Mouse (Mus musculus) olfactory bulb, adult 2 months (tissue): ENCODE measurements around the gene Car6. TPM values are rescaled to one million over a fixed set of nuclear protein-coding genes. Genes with fewer than 3 reads are reported as not detected.

ENCODE experiments used
- H3K27ac ChIP-seq: fragments of 200-500 bp; 2 replicates; pipeline ENCODE4 v1.5.1; 2012; ENCODE audit warnings: low read depth, low read length; ENCODE audit not compliant: insufficient read depth
- H3K4me1 ChIP-seq: fragments of 200-500 bp; 2 replicates; pipeline ENCODE4 v1.6.1; 2012; ENCODE audit warnings: low read length; ENCODE audit not compliant: control insufficient read depth, insufficient read depth
- H3K4me3 ChIP-seq: fragments of 200-500 bp; 2 replicates; pipeline ENCODE4 v1.5.1; 2012; ENCODE audit warnings: mild to moderate bottlenecking, low read depth, low read length, moderate library complexity; ENCODE audit not compliant: insufficient read depth
- CTCF ChIP-seq: fragments of 200-500 bp; IDR thresholded peaks from 2 replicates; pipeline ENCODE4 v1.5.1; 2012; ENCODE audit warnings: low read depth, mild to moderate bottlenecking, low read length, moderate library complexity; ENCODE audit not compliant: insufficient read depth
- POLR2A ChIP-seq: fragments of 200-500 bp; IDR thresholded peaks from 2 replicates; pipeline ENCODE4 v1.6.1; 2012; ENCODE audit warnings: mild to moderate bottlenecking, low read depth, low read length, moderate library complexity; ENCODE audit not compliant: insufficient read depth
- WGBS: fragments of 180-500 bp; shearing (Covaris S2); methylation state at CpG from one replicate; pipeline ENCODE4 v1.1.7; 2018; 5-methylcytosine and 5-hydroxymethylcytosine counted together
- polyA plus RNA-seq: library from polyadenylated mRNA; stranded (reverse); fragments of >200 nt; gene quantifications from 2 replicates; pipeline ENCODE4 v1.2.4, GENCODE M21; 2012; ENCODE audit warnings: low replicate concordance; ENCODE audit not compliant: missing spikeins, insufficient read depth, insufficient read length

The Car6 gene
- not detected in 2 replicates for polyA plus RNA-seq

DNA sequence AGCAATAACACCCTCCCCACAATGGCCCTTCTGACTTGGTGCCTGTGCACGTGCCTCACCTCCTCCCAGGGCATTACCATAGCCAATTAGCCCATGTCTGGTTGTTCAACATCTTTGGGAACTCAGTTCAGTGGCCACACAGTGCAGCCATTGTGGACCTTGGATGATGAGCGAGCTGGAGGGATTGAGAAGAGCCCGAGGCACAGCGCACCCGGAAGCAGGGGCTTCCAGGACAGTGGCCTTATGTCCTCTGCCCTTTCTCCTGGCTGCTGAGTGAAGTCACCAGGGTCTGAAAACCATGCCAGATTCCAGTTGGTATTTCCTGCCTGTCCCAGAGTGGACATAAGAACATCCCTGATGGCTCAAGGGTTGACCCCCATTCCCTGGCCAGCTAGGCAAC, at the start of gene Car6:
Gene Car6, minus strand, starts transcription at position 101 of the 400 bp plus-strand sequence.
- Histone ChIP-seq H3K27ac (no peak within 1 kb of the TSS), H3K4me3 (no peak within 1 kb of the TSS), H3K4me1 (no peaks in the 10 kb centered on the region)
- TF ChIP-seq CTCF (no peak), POLR2A (no peak)
- 63% methylated on average over 5 of the region's 5 CpGs for WGBS

DNA sequence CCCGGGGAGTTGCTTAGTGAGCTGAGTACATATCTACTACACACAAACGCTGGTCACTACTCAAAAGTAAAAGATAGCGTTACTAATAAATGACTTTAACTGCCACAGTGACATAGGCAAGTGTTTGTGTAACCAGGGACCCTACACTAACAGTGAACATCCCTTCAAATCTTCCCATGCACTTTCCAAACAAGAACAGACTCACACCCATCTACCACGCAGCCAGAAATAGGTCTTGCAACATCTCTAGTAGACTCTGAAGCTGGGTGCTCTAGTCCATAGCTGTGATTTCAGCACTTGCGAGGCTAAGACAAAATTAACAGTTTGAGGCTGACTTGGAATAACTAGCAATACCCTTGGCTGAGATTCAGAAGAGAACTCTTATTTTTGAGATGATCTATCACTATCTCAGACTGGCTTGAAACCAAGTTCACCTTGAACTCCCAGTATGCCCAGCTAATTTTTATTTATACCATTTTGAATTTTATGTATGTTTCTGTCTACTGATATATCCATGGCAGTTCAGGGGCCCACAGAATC, 48.7 kb upstream of the Car6 start:
- H3K4me1 ChIP-seq = peaks cover 23% of the 10 kb centered on the region
- no peak overlapping the region for H3K4me3 ChIP-seq
- 53% methylated on average over 5 of the region's 5 CpGs for WGBS
- no peak for TF ChIP-seq POLR2A
- no peak for TF ChIP-seq CTCF
- 0 out of 2 replicates have a peak overlapping the region, but pooled peaks have one; percentile 7 for H3K27ac ChIP-seq

DNA sequence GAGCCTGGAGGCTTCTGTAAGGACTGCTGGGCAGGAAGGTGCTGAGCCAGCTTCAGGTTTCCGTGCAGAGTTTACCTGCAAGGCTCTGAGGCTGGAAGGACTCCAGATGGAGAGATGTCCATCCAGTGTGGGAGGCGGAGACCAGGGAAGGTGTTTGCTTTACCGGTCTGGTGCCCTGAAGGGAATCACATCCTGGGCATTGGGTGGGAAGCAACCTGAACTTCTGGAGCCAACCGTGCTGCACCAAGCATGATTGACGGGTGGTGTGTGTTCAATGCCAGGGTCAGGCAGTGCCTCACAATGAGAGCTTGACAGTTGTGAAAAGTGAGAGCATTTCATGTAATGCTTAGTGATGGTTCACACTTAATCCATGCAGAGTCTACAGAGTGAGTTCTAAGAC, 47.8 kb upstream of the Car6 start:
- no peak overlapping the region for H3K4me3 ChIP-seq
- 70% methylated on average over 5 of the region's 5 CpGs for WGBS
- TF ChIP-seq POLR2A (no peak), CTCF (no peak)
- peaks cover 19% of the 10 kb centered on the region for H3K4me1 ChIP-seq
- H3K27ac ChIP-seq = no peak overlapping the region

DNA sequence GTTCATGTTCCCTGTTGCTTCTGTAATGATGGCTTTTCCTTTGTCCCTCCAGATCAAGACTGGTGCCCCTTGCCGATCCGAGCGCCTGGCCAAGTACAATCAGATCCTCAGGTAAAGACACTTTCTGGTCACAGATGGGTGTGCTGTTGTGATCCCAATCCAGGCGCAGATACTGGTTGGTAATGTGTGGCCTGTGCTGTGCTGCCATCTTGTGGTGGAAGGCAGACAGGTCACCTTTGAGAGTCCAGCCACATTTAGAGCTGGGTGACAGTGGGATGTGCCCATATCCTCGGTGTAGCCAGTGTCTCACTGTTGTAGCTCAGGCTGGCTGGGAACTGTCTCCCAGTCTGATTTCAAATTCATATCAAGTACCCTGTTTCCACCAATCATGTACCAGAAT, 46.9 kb upstream of the Car6 start:
- no peak overlapping the region for H3K27ac ChIP-seq
- H3K4me1 ChIP-seq = peaks cover 22% of the 10 kb centered on the region
- WGBS = 37% methylated on average over 5 of the region's 5 CpGs
- TF ChIP-seq CTCF (peak; percentile 68), POLR2A (no peak)
- no peak overlapping the region for H3K4me3 ChIP-seq

DNA sequence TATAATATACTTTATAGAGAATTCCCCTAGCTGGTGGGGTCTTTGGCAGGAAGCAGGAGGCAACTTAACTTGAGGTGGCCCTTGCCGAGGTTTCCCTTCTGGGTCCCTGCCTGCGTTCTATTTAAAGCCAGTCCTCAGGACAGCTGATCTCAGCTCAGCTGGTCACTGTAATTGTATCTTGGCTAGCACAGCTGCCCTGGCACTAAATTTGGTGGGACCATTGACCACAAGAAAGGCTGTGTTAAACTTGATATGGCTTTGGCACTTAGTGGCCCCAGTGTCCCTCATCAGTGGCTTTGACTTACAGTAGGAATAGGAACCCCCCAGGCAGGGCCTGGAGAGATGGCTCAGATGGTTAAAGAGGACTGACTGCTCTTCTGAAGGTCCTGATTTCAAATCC, 44.7 kb upstream of the Car6 start:
- Histone ChIP-seq H3K4me3 (no peak overlapping the region), H3K4me1 (peaks cover 35% of the 10 kb centered on the region), H3K27ac (no peak overlapping the region)
- 47% methylated on average over 2 of the region's 2 CpGs for WGBS
- TF ChIP-seq CTCF = no peak
- no peak for TF ChIP-seq POLR2A

DNA sequence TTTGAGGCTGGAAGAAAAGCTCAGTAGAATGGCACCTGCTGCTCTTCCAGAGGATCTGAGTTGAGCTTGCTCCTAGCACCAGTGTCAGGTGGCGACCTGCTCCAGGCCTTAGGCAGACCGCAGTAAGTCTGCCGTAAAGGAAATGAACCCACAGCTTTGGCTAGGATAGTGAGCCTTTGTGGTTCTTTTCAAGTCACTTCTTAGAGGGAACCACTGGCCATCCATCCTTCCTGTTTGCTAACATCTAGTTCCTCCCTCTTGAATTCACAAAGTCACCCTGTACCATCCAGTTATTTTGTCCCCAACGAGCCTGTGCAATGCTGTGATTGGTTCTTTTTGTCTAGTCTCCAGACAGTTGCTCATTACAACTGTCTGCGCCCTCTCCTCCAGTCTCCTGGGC, 41.6 kb upstream of the Car6 start:
- Histone ChIP-seq H3K27ac (no peak overlapping the region), H3K4me1 (peaks cover 40% of the 10 kb centered on the region), H3K4me3 (no peak overlapping the region)
- TF ChIP-seq CTCF (no peak), POLR2A (no peak)
- 67% methylated on average over 5 of the region's 5 CpGs for WGBS

DNA sequence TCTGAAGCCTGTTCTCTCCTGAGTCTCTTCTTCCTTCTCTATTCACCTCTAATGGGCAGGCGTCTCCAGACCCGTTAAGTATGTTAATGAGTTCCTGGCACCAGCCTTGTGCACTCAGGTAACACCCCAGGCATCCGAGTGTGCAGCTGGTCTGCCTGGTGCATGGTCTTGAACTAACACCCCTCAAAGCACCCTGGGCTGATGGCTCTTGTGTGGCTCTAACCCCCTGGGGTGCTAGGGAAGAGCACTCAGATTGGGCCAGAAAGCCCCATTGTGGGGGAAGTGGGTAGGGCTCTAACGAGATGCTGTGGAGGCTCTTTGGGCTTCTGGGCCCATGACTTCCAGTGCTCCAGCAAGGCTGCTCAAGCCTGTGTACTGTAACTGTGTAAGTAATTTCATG, 40.6 kb upstream of the Car6 start:
- Histone ChIP-seq H3K4me1 (peaks cover 37% of the 10 kb centered on the region), H3K4me3 (no peak overlapping the region), H3K27ac (no peak overlapping the region)
- TF ChIP-seq CTCF (no peak), POLR2A (no peak)
- 36% methylated on average over 4 of the region's 4 CpGs for WGBS

DNA sequence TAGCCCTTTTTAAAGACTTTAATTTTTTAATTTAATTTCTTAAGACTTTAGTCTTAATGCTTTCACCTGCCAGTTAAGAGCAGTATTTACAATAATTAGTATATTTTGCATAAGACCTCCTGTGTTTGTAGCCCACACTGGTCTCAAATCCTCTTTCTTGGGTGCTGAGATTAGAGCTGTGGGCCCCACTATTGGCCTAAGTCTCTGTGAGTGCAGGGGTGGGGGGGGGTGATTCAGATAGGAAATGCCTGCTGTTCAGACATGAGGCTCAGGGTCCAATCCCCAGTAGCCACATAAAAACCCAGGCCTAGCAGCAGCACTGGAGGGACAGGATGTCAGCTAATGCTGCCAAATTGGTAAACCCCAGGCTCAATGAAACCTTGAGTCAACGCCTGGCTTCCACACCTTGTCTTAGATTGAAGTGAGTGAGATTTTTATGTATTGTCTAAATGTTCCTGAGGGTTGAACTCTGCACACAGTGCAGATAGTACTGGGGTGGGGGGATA, 39.3 kb upstream of the Car6 start:
- 54% methylated on average over 1 of the region's 1 CpGs for WGBS
- TF ChIP-seq POLR2A (no peak), CTCF (no peak)
- peaks cover 37% of the 10 kb centered on the region for H3K4me1 ChIP-seq

DNA sequence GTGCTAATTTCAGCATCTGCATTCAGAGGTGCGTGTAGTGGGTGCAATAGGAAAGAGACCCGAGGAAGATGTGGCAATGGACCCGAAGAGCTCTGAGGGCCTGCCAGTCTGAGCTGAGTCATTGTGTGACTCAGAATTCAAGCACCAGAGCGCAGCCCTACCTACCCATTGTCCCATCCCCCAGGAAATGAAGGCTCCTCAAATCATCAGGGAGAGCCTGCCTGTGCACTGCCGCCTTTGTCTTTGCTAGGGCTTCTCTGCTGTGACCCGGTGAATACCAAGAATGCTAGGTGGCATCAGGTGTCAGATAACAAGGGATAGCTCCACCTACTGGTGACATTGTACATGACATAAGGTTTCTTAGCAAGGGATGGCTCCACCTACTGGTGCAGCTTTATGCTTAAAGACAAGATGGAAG, 38.8 kb upstream of the Car6 start:
- Histone ChIP-seq H3K4me1 (peaks cover 37% of the 10 kb centered on the region), H3K4me3 (no peak overlapping the region), H3K27ac (peak overlapping the region; percentile 63; the same call in 1 of the 2 replicates)
- WGBS = 14% methylated on average over 6 of the region's 6 CpGs
- TF ChIP-seq POLR2A = no peak
- TF ChIP-seq CTCF = peak; percentile 82

More for the DNA sequence above, 39.3 kb upstream of the Car6 start:
- no peak overlapping the region for H3K4me3 ChIP-seq
- H3K27ac ChIP-seq = no peak overlapping the region
